9 mouse cellular contexts compared by ENCODE assay signal in genomic region chr17:34025756-34026151, GRCm38 (mm10). TPM values are rescaled to one million over a fixed set of nuclear protein-coding genes. Genes with fewer than 3 reads are reported as not detected.
DNase-seq lines count a peak whose midpoint lies in the region; ATAC-seq and TF ChIP-seq lines count a peak whose summit lies in the region.
"Had no signal": no experiment of that assay in that cellular context is flagged by ENCODE, and none has a peak within 500 bp of the region (broad histone marks: within the 10 kb centered on the region; RNA-seq: fewer than 3 reads in every experiment).

No protein-coding gene starts in this region.

- no peak for TF ChIP-seq CTCF in G1E (IDR thresholded peaks at IDR 0.05; ENCODE audit: low read depth, low read length)
- TF ChIP-seq CTCF in embryonic fibroblast, embryonic 13.5 days (IDR thresholded peaks at IDR 0.05; ENCODE audit: borderline replicate concordance, insufficient read depth, low read length), result no peak

- TF ChIP-seq POLR2A in embryonic fibroblast, embryonic 13.5 days (IDR thresholded peaks at IDR 0.05; ENCODE audit: low read depth, low read length), result peak; percentile 29; the same call in 1 of the 2 replicates
- no peak for TF ChIP-seq POLR2A in limb, embryonic 14.5 days (IDR thresholded peaks at IDR 0.05; ENCODE audit: borderline replicate concordance, extremely low read depth, insufficient read depth, insufficient read length)

- H3K9ac ChIP-seq in limb, embryonic 14.5 days (ENCODE audit: low read depth, low read length, severe bottlenecking), result no peak overlapping the region
- H3K9ac ChIP-seq in stomach, embryonic 16.5 days (ENCODE audit: low read length), result peak overlapping the region; percentile 92

- ATAC-seq in G1E (ENCODE audit: extremely low read depth, insufficient number of reproducible peaks, low FRiP score, poor library complexity, severe bottlenecking), result no peak
- ATAC-seq in limb, embryonic 14.5 days (ENCODE audit: low FRiP score, low read depth), result no peak
- no peak for ATAC-seq in stomach, embryonic 16.5 days (ENCODE audit: insufficient read depth, low FRiP score)
- ATAC-seq in granulocyte monocyte progenitor cell, adult 5-6 weeks (replicated peaks; ENCODE audit: poor library complexity, severe bottlenecking), result no peak
- ATAC-seq: Patski had no signal

- WGBS in heart, embryonic 10.5 days, result 14% methylated on average over 7 of the region's 7 CpGs
- 26% methylated on average over 7 of the region's 7 CpGs for WGBS in limb, embryonic 14.5 days
- 27% methylated on average over 7 of the region's 7 CpGs for WGBS in stomach, embryonic 16.5 days

- peak overlapping the region; percentile 99 for H3K27ac ChIP-seq in heart, embryonic 10.5 days
- H3K27ac ChIP-seq in embryonic fibroblast, embryonic 13.5 days (ENCODE audit: insufficient read depth, low read length), result no peak overlapping the region
- no peak overlapping the region for H3K27ac ChIP-seq in limb, embryonic 14.5 days (replicated peaks; ENCODE audit: low read depth, low read length)
- H3K27ac ChIP-seq in stomach, embryonic 16.5 days (ENCODE audit: low read length), result no peak overlapping the region

- peak; percentile 76 for DNase-seq in heart, embryonic 10.5 days (ENCODE audit: low spot score)
- no peak for DNase-seq in heart, postnatal 14 days
- peak; percentile 1 for DNase-seq in G1E (ENCODE audit: low spot score)
- no peak for DNase-seq in limb, embryonic 14.5 days (ENCODE audit: low spot score)
- DNase-seq in thymus, postnatal 14 days, result no peak

- no peaks in the 10 kb centered on the region for H3K27me3 ChIP-seq in heart, embryonic 10.5 days (ENCODE audit: insufficient read depth, poor library complexity, severe bottlenecking)
- H3K27me3 ChIP-seq in G1E (ENCODE audit: insufficient read depth, low read length), result no peaks in the 10 kb centered on the region
- H3K27me3 ChIP-seq in limb, embryonic 14.5 days (ENCODE audit: control insufficient read depth, insufficient read depth, low read length), result no peaks in the 10 kb centered on the region
- H3K27me3 ChIP-seq in stomach, embryonic 16.5 days (ENCODE audit: control insufficient read depth, insufficient read depth, low read length), result no peaks in the 10 kb centered on the region
- H3K27me3 ChIP-seq: Patski had no signal

- peak overlapping the region; percentile 94 for H3K4me2 ChIP-seq in limb, embryonic 14.5 days (replicated peaks; ENCODE audit: low read depth, low read length, severe bottlenecking)
- H3K4me2 ChIP-seq in stomach, embryonic 16.5 days (ENCODE audit: low read depth, low read length), result peak overlapping the region; percentile 88

- no peaks in the 10 kb centered on the region for H3K9me3 ChIP-seq in heart, embryonic 10.5 days
- H3K9me3 ChIP-seq in G1E (replicated peaks), result peaks cover 21% of the 10 kb centered on the region
- H3K9me3 ChIP-seq in limb, embryonic 14.5 days (ENCODE audit: control insufficient read depth, low read length), result no peaks in the 10 kb centered on the region
- H3K9me3 ChIP-seq in stomach, embryonic 16.5 days (replicated peaks; ENCODE audit: control insufficient read depth, low read length), result no peaks in the 10 kb centered on the region

- H3K36me3 ChIP-seq in heart, embryonic 10.5 days, result peaks cover 50% of the 10 kb centered on the region
- H3K36me3 ChIP-seq in G1E (replicated peaks), result peaks cover 75% of the 10 kb centered on the region
- H3K36me3 ChIP-seq in limb, embryonic 14.5 days (ENCODE audit: control insufficient read depth, insufficient read depth, low read length), result peaks cover 45% of the 10 kb centered on the region
- H3K36me3 ChIP-seq in stomach, embryonic 16.5 days (ENCODE audit: control insufficient read depth, insufficient read depth, low read length), result peaks cover 32% of the 10 kb centered on the region

- H3K4me1 ChIP-seq in heart, embryonic 10.5 days, result peaks cover 75% of the 10 kb centered on the region
- H3K4me1 ChIP-seq in G1E (ENCODE audit: insufficient read depth, low read depth, low read length), result peaks cover 72% of the 10 kb centered on the region
- H3K4me1 ChIP-seq in embryonic fibroblast, embryonic 13.5 days (ENCODE audit: control insufficient read depth, insufficient read depth, low read length), result peaks cover 20% of the 10 kb centered on the region; the same call in 1 of the 2 replicates
- peaks cover 37% of the 10 kb centered on the region for H3K4me1 ChIP-seq in limb, embryonic 14.5 days (ENCODE audit: control insufficient read depth, insufficient read depth, low read length)
- peaks cover 48% of the 10 kb centered on the region for H3K4me1 ChIP-seq in stomach, embryonic 16.5 days (ENCODE audit: control insufficient read depth, insufficient read depth, low read length)

- peak overlapping the region; percentile 90 for H3K4me3 ChIP-seq in heart, embryonic 10.5 days
- peak overlapping the region; percentile 83; the same call in 1 of the 2 replicates for H3K4me3 ChIP-seq in G1E (ENCODE audit: low read depth, low read length)
- peak overlapping the region; percentile 67; the same call in 1 of the 2 replicates for H3K4me3 ChIP-seq in embryonic fibroblast, embryonic 13.5 days (ENCODE audit: insufficient read depth, low read length)
- H3K4me3 ChIP-seq in limb, embryonic 14.5 days (replicated peaks; ENCODE audit: low read length), result peak overlapping the region; percentile 91
- H3K4me3 ChIP-seq in stomach, embryonic 16.5 days (replicated peaks; ENCODE audit: low read length), result peak overlapping the region; percentile 92

- intact Hi-C loops in heart, postnatal 14 days (cut with DNase I), result no loop called here

RNA-seq across cellular contexts. Expression of gene Ring1, which starts 1.3 kb away (rescaled TPM):
- polyA plus RNA-seq in heart, embryonic 10.5 days (2016; fragmentation: Nextera tagmentation; extraction: Ambion mirVana), result 14.4 and 15.8 TPM in 2 replicates
- 10 to 100 TPM; 12.2 to 14.6 TPM for total RNA-seq in heart, postnatal 14 days (2021)
- total RNA-seq in G1E (2014; fragmentation: Nextera tagmentation) (8.4 and 9.7 TPM in 2 replicates), G1E (2017) (10.9 and 13.1 TPM in 2 replicates)
- polyA plus RNA-seq in G1E (2012), result 46.4 and 59.9 TPM in 2 replicates
- polyA plus RNA-seq in embryonic fibroblast, embryonic 13.5 days (2011; ENCODE audit: insufficient read length, low read depth, missing spikeins), result 12.2 and 13.8 TPM in 2 replicates
- 54.0 and 81.7 TPM in 2 replicates for polyA plus RNA-seq in limb, embryonic 14.5 days (2012; rRNA removed)
- polyA plus RNA-seq in limb, embryonic 14.5 days (2014; fragmentation: Nextera tagmentation; extraction: Ambion mirVana), result 7.0 and 8.4 TPM in 2 replicates
- 8.1 and 10.7 TPM in 2 replicates for polyA plus RNA-seq in stomach, embryonic 16.5 days (2015; fragmentation: Nextera tagmentation; extraction: Ambion mirVana)
- total RNA-seq in granulocyte monocyte progenitor cell, adult 5-6 weeks (2014; fragmentation: Nextera tagmentation), result 14.5 and 19.8 TPM in 2 replicates
- total RNA-seq in granulocyte monocyte progenitor cell, adult 5-6 weeks (2017), result 9.9 and 14.0 TPM in 2 replicates

RNA-seq across cellular contexts. Expression of gene H2-Ke6, which starts 2.1 kb away (rescaled TPM):
- polyA plus RNA-seq in heart, embryonic 10.5 days (2016; fragmentation: Nextera tagmentation; extraction: Ambion mirVana), result 32.4 and 36.4 TPM in 2 replicates
- total RNA-seq in heart, postnatal 14 days (2021), result 10 to 100 TPM; 80.6 to 88.2 TPM
- total RNA-seq in G1E (2014; fragmentation: Nextera tagmentation) (77.5 and 87.1 TPM in 2 replicates), G1E (2017) (44.7 and 45.9 TPM in 2 replicates)
- polyA plus RNA-seq in G1E (2012), result 58.6 and 78.0 TPM in 2 replicates
- polyA plus RNA-seq in embryonic fibroblast, embryonic 13.5 days (2011; ENCODE audit: insufficient read length, low read depth, missing spikeins), result 16.7 and 16.9 TPM in 2 replicates
- 104 and 109 TPM in 2 replicates for polyA plus RNA-seq in limb, embryonic 14.5 days (2012; rRNA removed)
- 46.4 and 48.1 TPM in 2 replicates for polyA plus RNA-seq in limb, embryonic 14.5 days (2014; fragmentation: Nextera tagmentation; extraction: Ambion mirVana)
- 38.9 and 41.3 TPM in 2 replicates for polyA plus RNA-seq in stomach, embryonic 16.5 days (2015; fragmentation: Nextera tagmentation; extraction: Ambion mirVana)
- 35.4 and 67.3 TPM in 2 replicates for total RNA-seq in granulocyte monocyte progenitor cell, adult 5-6 weeks (2014; fragmentation: Nextera tagmentation)
- 27.1 and 30.1 TPM in 2 replicates for total RNA-seq in granulocyte monocyte progenitor cell, adult 5-6 weeks (2017)

RNA-seq across cellular contexts. Expression of gene Slc39a7, which starts 5.7 kb away (rescaled TPM):
- polyA plus RNA-seq in heart, embryonic 10.5 days (2016; fragmentation: Nextera tagmentation; extraction: Ambion mirVana), result 160 and 180 TPM in 2 replicates
- 10 to 100 TPM; 63.2 to 63.3 TPM for total RNA-seq in heart, postnatal 14 days (2021)
- total RNA-seq in G1E (2014; fragmentation: Nextera tagmentation) (16.9 and 17.5 TPM in 2 replicates), G1E (2017) (58.0 and 60.1 TPM in 2 replicates)
- polyA plus RNA-seq in G1E (2012), result 66.0 and 98.1 TPM in 2 replicates
- polyA plus RNA-seq in embryonic fibroblast, embryonic 13.5 days (2011; ENCODE audit: insufficient read length, low read depth, missing spikeins), result 181 and 191 TPM in 2 replicates
- polyA plus RNA-seq in limb, embryonic 14.5 days (2012; rRNA removed), result 197 and 283 TPM in 2 replicates
- polyA plus RNA-seq in limb, embryonic 14.5 days (2014; fragmentation: Nextera tagmentation; extraction: Ambion mirVana), result 132 and 133 TPM in 2 replicates
- polyA plus RNA-seq in stomach, embryonic 16.5 days (2015; fragmentation: Nextera tagmentation; extraction: Ambion mirVana), result 194 and 195 TPM in 2 replicates
- 41.0 and 56.8 TPM in 2 replicates for total RNA-seq in granulocyte monocyte progenitor cell, adult 5-6 weeks (2014; fragmentation: Nextera tagmentation)
- 99.8 and 103 TPM in 2 replicates for total RNA-seq in granulocyte monocyte progenitor cell, adult 5-6 weeks (2017)

RNA-seq across cellular contexts. Expression of gene Rxrb, which starts 5.9 kb away (rescaled TPM):
- 31.4 and 40.6 TPM in 2 replicates for polyA plus RNA-seq in heart, embryonic 10.5 days (2016; fragmentation: Nextera tagmentation; extraction: Ambion mirVana)
- total RNA-seq in heart, postnatal 14 days (2021), result 10 to 100 TPM; 41.9 to 44.7 TPM
- total RNA-seq in G1E (2014; fragmentation: Nextera tagmentation), result 27.7 and 29.7 TPM in 2 replicates
- total RNA-seq in G1E (2017), result 30.5 and 34.7 TPM in 2 replicates
- polyA plus RNA-seq in G1E (2012), result 175 and 211 TPM in 2 replicates
- 24.8 and 26.1 TPM in 2 replicates for polyA plus RNA-seq in embryonic fibroblast, embryonic 13.5 days (2011; ENCODE audit: insufficient read length, low read depth, missing spikeins)
- 83.2 and 98.9 TPM in 2 replicates for polyA plus RNA-seq in limb, embryonic 14.5 days (2012; rRNA removed)
- polyA plus RNA-seq in limb, embryonic 14.5 days (2014; fragmentation: Nextera tagmentation; extraction: Ambion mirVana), result 29.2 and 33.6 TPM in 2 replicates
- 36.3 and 37.7 TPM in 2 replicates for polyA plus RNA-seq in stomach, embryonic 16.5 days (2015; fragmentation: Nextera tagmentation; extraction: Ambion mirVana)
- 51.0 and 55.4 TPM in 2 replicates for total RNA-seq in granulocyte monocyte progenitor cell, adult 5-6 weeks (2014; fragmentation: Nextera tagmentation)
- 40.5 and 47.2 TPM in 2 replicates for total RNA-seq in granulocyte monocyte progenitor cell, adult 5-6 weeks (2017)

RNA-seq across cellular contexts. Expression of gene Col11a2, which starts 13.5 kb away (rescaled TPM):
- polyA plus RNA-seq in heart, embryonic 10.5 days (2016; fragmentation: Nextera tagmentation; extraction: Ambion mirVana), result 0.38 and 1.0 TPM in 2 replicates
- total RNA-seq in heart, postnatal 14 days (2021), result 1 to 10 TPM; 1.5 to 2.7 TPM
- total RNA-seq in G1E (2014; fragmentation: Nextera tagmentation) (0.45 and 0.92 TPM in 2 replicates), G1E (2017) (0.58 and 1.6 TPM in 2 replicates)
- 1.9 and 2.3 TPM in 2 replicates for polyA plus RNA-seq in G1E (2012)
- polyA plus RNA-seq in embryonic fibroblast, embryonic 13.5 days (2011; ENCODE audit: insufficient read length, low read depth, missing spikeins), result 0.37 and 0.45 TPM in 2 replicates
- 201 and 242 TPM in 2 replicates for polyA plus RNA-seq in limb, embryonic 14.5 days (2012; rRNA removed)
- polyA plus RNA-seq in limb, embryonic 14.5 days (2014; fragmentation: Nextera tagmentation; extraction: Ambion mirVana), result 71.6 and 72.1 TPM in 2 replicates
- 0.57 and 0.61 TPM in 2 replicates for polyA plus RNA-seq in stomach, embryonic 16.5 days (2015; fragmentation: Nextera tagmentation; extraction: Ambion mirVana)
- 2.1 and 3.4 TPM in 2 replicates for total RNA-seq in granulocyte monocyte progenitor cell, adult 5-6 weeks (2014; fragmentation: Nextera tagmentation)
- total RNA-seq in granulocyte monocyte progenitor cell, adult 5-6 weeks (2017), result 1.2 and 3.4 TPM in 2 replicates

Comparison
In these comparisons a context has a peak if more than half of its experiments do, and no peak if none do; other contexts are left out.
1. DNase-seq: peak in heart, embryonic 10.5 days (single experiment) and G1E (single experiment); none in heart, postnatal 14 days (0 of 2), limb, embryonic 14.5 days (single experiment) and thymus, postnatal 14 days (single experiment).
2. Peak in every context shown above with its lines, with median percentiles within 50 percentile points of each other: H3K4me3 ChIP-seq.